Mouse (Mus musculus): ENCODE data around the gene Tap1. TPM values are rescaled to one million over a fixed set of nuclear protein-coding genes. Genes with fewer than 3 reads are reported as not detected.

The Tap1 gene
- total and polyA plus RNA-seq, 2 experiments from 2014 or later, result 8.0 to 14.0 TPM

- H3K27me3 ChIP-seq (ENCODE audit: insufficient read depth, low read length), result peaks cover 6% of the 10 kb centered on the region; the same call in 1 of the 2 replicates
- H3K4me3 ChIP-seq (ENCODE audit: low read length), result no peak overlapping the region
- DNase-seq (ENCODE audit: low spot score), result no peak
- no peak overlapping the region for H3K4me2 ChIP-seq (ENCODE audit: low read depth, low read length)
- ATAC-seq, result no peak
- no peak for TF ChIP-seq CTCF (IDR thresholded peaks at IDR 0.05; ENCODE audit: low read depth)
- H3K27ac ChIP-seq, result no peak overlapping the region
- H3K36me3 ChIP-seq (ENCODE audit: insufficient read depth, low read length), result no peaks in the 10 kb centered on the region
- no peaks in the 10 kb centered on the region for H3K9me3 ChIP-seq (ENCODE audit: low read length)
- 83% methylated on average over 5 of the region's 5 CpGs for WGBS
- no peaks in the 10 kb centered on the region for H3K4me1 ChIP-seq (ENCODE audit: insufficient read depth, low read length)
- H3K9ac ChIP-seq (replicated peaks; ENCODE audit: low read length), result no peak overlapping the region
Measured at GRCm38 (mm10) chr17:34206731-34207130, 19.4 kb downstream of the Tap1 start.

DNA sequence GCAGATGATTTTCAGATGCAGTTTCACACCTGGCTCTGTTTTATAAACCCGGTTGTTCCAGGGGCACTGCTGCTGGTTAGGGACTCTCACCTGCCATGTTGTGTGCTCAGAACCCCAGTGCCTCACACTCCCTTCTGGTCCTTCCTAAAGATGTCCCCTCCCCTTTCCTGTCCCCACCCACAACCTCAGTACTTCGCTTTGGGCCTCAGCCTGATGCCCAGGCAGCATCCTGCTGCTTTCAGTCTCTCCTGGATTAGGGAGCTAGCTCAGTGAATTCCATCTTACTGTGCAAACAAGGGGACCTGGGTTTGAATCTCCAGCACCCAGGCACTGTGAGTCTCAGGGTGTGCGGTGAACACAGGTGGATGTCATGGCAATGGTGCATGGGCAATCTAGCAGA, 20.1 kb downstream of the Tap1 start:
- WGBS, result 67% methylated on average over 3 of the region's 3 CpGs
- peaks cover 6% of the 10 kb centered on the region; the same call in 1 of the 2 replicates for H3K27me3 ChIP-seq (ENCODE audit: insufficient read depth, low read length)
- no peak overlapping the region for H3K9ac ChIP-seq (replicated peaks; ENCODE audit: low read length)
- DNase-seq (ENCODE audit: low spot score) (no peak), ATAC-seq (no peak)
- H3K27ac ChIP-seq, result no peak overlapping the region
- H3K36me3 ChIP-seq (ENCODE audit: insufficient read depth, low read length), result no peaks in the 10 kb centered on the region
- no peak overlapping the region for H3K4me2 ChIP-seq (ENCODE audit: low read depth, low read length)
- no peaks in the 10 kb centered on the region for H3K4me1 ChIP-seq (ENCODE audit: insufficient read depth, low read length)
- H3K9me3 ChIP-seq (ENCODE audit: low read length), result no peaks in the 10 kb centered on the region
- TF ChIP-seq CTCF (IDR thresholded peaks at IDR 0.05; ENCODE audit: low read depth), result no peak
- no peak overlapping the region for H3K4me3 ChIP-seq (ENCODE audit: low read length)

DNA sequence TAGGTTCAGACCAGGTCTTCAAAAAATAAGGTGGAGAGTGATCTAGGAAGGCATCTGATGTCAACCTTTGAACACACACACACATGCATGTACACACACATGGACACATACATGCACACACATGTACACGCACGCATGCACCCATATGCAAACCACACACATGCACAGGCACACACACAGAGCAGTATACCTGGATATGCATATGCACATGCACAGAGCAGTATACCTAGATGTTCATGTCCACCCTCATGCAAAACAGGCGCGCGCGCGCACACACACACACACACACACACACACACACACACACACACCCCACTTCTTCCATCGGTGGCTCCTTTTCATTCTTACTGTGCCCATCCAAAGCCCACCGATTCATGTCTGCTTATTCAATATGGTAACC, 20.5 kb downstream of the Tap1 start:
- Histone ChIP-seq H3K4me1 (ENCODE audit: insufficient read depth, low read length) (no peaks in the 10 kb centered on the region), H3K27ac (no peak overlapping the region)

DNA sequence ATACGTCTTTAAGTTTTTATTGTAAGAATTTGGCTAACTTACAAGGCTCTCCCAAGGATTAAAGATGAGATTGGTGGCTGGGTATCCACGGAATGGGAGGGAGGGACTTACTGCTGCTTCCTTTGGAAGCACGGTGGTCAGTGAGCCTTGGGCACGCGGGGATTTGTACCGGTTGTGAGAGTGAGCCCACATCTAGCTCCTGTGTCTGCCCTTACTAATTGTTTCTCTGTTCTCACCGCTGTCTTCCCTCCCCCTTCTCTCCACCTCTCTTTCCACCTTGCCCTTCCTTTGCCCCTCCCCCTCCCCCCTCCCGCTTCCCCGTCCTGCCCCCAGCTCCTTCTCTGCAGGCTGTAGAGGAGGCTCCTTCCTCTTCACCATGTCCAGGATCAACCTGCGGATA, 21.1 kb downstream of the Tap1 start:
- Histone ChIP-seq H3K36me3 (ENCODE audit: insufficient read depth, low read length) (no peaks in the 10 kb centered on the region), H3K4me3 (ENCODE audit: low read length) (no peak overlapping the region), H3K27ac (no peak overlapping the region), H3K9ac (replicated peaks; ENCODE audit: low read length) (no peak overlapping the region), H3K9me3 (ENCODE audit: low read length) (no peaks in the 10 kb centered on the region), H3K4me1 (ENCODE audit: insufficient read depth, low read length) (no peaks in the 10 kb centered on the region), H3K27me3 (ENCODE audit: insufficient read depth, low read length) (peaks cover 10% of the 10 kb centered on the region; the same call in 1 of the 2 replicates), H3K4me2 (ENCODE audit: low read depth, low read length) (no peak overlapping the region)
- 20% methylated on average over 10 of the region's 10 CpGs for WGBS
- ATAC-seq (no peak), DNase-seq (ENCODE audit: low spot score) (no peak)
- no peak for TF ChIP-seq CTCF (IDR thresholded peaks at IDR 0.05; ENCODE audit: low read depth)

More for the DNA sequence above, 20.5 kb downstream of the Tap1 start:
- Histone ChIP-seq H3K36me3 (ENCODE audit: insufficient read depth, low read length) (no peaks in the 10 kb centered on the region), H3K9ac (replicated peaks; ENCODE audit: low read length) (no peak overlapping the region), H3K9me3 (ENCODE audit: low read length) (no peaks in the 10 kb centered on the region), H3K4me3 (ENCODE audit: low read length) (no peak overlapping the region), H3K27me3 (ENCODE audit: insufficient read depth, low read length) (peaks cover 10% of the 10 kb centered on the region; the same call in 1 of the 2 replicates), H3K4me2 (ENCODE audit: low read depth, low read length) (no peak overlapping the region)
- ATAC-seq (no peak), DNase-seq (ENCODE audit: low spot score) (no peak)
- WGBS, result 96% methylated on average over 9 of the region's 9 CpGs
- TF ChIP-seq CTCF (IDR thresholded peaks at IDR 0.05; ENCODE audit: low read depth), result no peak

GRCm38 (mm10) chr17:34209680-34210079, 22.3 kb downstream of the Tap1 start:
- peak; percentile 40 for TF ChIP-seq CTCF (IDR thresholded peaks at IDR 0.05; ENCODE audit: low read depth)
- Histone ChIP-seq H3K4me3 (ENCODE audit: low read length) (no peak overlapping the region), H3K9me3 (ENCODE audit: low read length) (no peaks in the 10 kb centered on the region), H3K36me3 (ENCODE audit: insufficient read depth, low read length) (no peaks in the 10 kb centered on the region), H3K27ac (no peak overlapping the region), H3K9ac (replicated peaks; ENCODE audit: low read length) (no peak overlapping the region), H3K4me2 (ENCODE audit: low read depth, low read length) (no peak overlapping the region), H3K4me1 (ENCODE audit: insufficient read depth, low read length) (no peaks in the 10 kb centered on the region), H3K27me3 (ENCODE audit: insufficient read depth, low read length) (peaks cover 15% of the 10 kb centered on the region)
- WGBS, result 47% methylated on average over 3 of the region's 3 CpGs
- ATAC-seq (no peak), DNase-seq (ENCODE audit: low spot score) (no peak)

DNA sequence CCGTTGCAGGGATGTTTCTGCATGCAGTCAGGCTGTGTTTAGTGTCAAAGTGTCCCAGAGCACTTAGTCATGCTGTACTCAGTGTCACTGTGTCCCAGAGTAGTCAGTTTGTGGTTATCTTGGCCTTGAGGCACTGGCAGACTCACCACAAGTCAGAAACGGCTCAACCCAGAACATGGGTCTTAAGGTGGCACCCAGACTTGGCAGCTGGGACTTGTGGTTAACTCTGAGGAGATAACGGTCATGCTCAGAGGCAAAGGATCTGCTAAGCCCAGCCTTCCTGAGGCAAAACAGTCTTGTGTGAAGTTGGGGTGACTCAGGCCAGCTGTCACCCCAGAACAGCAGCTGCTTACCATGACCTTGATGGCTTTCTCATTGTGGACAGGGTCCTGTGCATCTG, 23.2 kb downstream of the Tap1 start:
- 65% methylated on average over 3 of the region's 3 CpGs for WGBS
- ATAC-seq, result no peak
- no peaks in the 10 kb centered on the region for H3K9me3 ChIP-seq (ENCODE audit: low read length)
- H3K27me3 ChIP-seq (ENCODE audit: insufficient read depth, low read length), result peaks cover 10% of the 10 kb centered on the region
- H3K9ac ChIP-seq (replicated peaks; ENCODE audit: low read length), result no peak overlapping the region
- H3K4me3 ChIP-seq (ENCODE audit: low read length), result no peak overlapping the region
- H3K4me1 ChIP-seq (ENCODE audit: insufficient read depth, low read length), result no peaks in the 10 kb centered on the region
- no peak for DNase-seq (ENCODE audit: low spot score)
- no peak overlapping the region for H3K27ac ChIP-seq
- H3K36me3 ChIP-seq (ENCODE audit: insufficient read depth, low read length), result no peaks in the 10 kb centered on the region
- H3K4me2 ChIP-seq (ENCODE audit: low read depth, low read length), result no peak overlapping the region
- TF ChIP-seq CTCF (IDR thresholded peaks at IDR 0.05; ENCODE audit: low read depth), result no peak

GRCm38 (mm10) chr17:34211746-34212365, 24.5 kb downstream of the Tap1 start:
- no peak overlapping the region for H3K4me3 ChIP-seq (ENCODE audit: low read length)
- no peak overlapping the region for H3K4me2 ChIP-seq (ENCODE audit: low read depth, low read length)
- 20% methylated on average over 23 of the region's 23 CpGs for WGBS
- H3K9me3 ChIP-seq (ENCODE audit: low read length), result no peaks in the 10 kb centered on the region
- DNase-seq (ENCODE audit: low spot score) (no peak), ATAC-seq (no peak)
- no peaks in the 10 kb centered on the region for H3K4me1 ChIP-seq (ENCODE audit: insufficient read depth, low read length)
- no peak overlapping the region for H3K9ac ChIP-seq (replicated peaks; ENCODE audit: low read length)
- H3K27ac ChIP-seq, result no peak overlapping the region
- peaks cover 9% of the 10 kb centered on the region for H3K27me3 ChIP-seq (ENCODE audit: insufficient read depth, low read length)
- no peak for TF ChIP-seq CTCF (IDR thresholded peaks at IDR 0.05; ENCODE audit: low read depth)
- H3K36me3 ChIP-seq (ENCODE audit: insufficient read depth, low read length), result no peaks in the 10 kb centered on the region
